Mouse (Mus musculus) left cerebral cortex, adult 8-10 months (tissue): ENCODE results near the gene Wscd2. TPM values are rescaled to one million over a fixed set of nuclear protein-coding genes. Genes with fewer than 3 reads are reported as not detected.
A peak's percentile ranks its signal among the peaks of the same experiment; 100 is the strongest.

ENCODE experiments used
- DNase-seq, 2 experiments: peaks; one replicate each; pipeline ENCODE4 v3.0.0; 2022; ENCODE audit warnings: low spot score in 2 of 2
- total RNA-seq, 4 experiments: library from RNA; stranded (reverse); gene quantifications; 2 replicates each; pipeline ENCODE4 v1.2.4; 2022

The Wscd2 gene
- 10 to 100 TPM; 53.3 to 55.9 (median 53.6) TPM for total RNA-seq

DNA sequence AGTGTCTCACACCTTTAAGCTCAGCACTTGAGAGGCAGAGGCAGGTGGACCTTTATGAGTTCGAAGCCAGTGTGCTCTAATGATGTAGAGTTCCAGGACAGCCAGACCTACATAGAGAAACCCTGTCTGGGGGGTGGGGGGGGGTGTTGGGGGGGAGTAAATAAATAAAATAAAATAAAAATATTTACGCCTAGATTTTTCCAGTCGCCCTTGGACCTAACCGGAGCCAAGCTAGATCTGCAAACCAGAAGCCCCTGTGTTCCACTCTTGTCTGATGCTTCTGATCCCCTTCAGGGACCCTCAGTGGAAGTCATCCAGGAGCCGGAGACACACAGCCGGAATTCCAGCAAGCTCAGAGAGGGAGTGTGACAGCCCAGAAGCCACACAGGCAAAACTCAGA is at the start of gene Wscd2:
Gene Wscd2, plus strand, starts transcription at position 301 of the 400 bp plus-strand sequence.
- no peak for DNase-seq

DNA sequence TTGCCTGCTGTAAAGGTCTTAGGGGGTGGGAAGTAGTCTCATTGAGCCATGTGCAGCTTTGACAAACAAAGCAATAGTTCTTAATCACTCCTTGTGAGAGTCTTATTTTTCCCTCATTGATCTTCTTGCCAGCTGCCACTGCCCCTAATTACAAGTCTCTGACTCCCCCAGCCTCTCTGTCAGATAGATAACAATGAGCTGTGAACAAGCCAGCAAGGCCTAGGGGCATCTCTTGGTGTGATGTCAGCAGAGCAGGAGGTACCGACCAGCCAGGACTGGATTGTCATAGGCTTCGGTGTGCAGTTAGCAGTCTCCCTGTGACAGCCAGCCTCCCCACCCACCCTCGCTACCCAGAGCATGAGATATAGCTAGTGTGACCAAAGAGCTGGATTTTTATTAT is 48.0 kb upstream of the Wscd2 start:
- no peak for DNase-seq

DNA sequence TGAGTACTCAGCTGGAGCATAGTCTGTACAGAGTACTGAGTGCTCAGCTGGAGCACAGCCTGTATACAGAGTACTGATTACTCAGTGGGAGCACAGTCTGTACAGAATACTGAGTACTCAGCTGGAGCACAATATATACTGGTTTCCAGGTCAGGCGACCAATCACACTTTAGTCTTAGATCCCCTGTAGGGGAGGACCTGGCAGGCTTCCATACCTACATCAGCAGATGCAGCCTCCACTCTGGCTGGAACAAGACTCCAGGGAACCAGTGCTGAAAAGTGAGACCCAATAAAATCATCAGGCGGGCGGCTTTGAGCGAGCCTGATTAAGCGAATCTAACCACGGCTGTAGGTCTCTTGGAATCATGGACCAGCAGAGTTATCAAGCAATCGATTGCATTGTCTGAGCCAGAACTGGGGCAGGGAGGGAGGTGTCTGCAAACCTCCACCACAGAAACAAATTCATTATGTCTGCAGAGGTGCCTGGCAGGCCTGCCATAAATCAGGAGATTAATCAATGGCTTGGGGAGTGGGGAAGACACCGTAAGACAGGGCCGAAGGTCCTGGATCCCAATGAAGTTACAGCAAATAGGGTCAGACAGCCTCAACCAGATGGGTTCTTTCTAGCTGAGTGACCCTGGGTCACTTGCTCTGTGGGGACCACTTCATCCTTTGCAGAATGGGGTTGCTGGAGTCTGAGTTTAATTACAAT is 42.0 kb upstream of the Wscd2 start:
- no peak for DNase-seq

DNA sequence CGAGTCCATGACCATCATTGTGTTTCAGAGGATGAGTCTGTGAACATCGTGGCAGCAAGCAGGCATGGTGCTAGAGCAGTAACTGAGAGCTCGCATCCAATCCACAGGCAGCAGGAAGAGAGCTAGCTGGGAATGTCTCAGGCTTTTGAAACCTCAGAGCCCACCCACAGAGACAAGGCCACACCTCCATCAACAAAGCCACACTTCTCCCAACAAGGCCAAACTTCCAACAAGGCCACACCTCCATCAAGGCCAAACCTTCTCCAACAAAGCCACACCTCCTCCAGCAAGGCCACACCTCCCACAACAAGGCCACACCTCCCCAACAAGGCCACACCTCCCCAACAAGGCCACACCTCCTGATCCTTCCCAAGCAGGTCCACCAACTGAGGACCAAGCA is 40.8 kb upstream of the Wscd2 start:
- no peak for DNase-seq

DNA sequence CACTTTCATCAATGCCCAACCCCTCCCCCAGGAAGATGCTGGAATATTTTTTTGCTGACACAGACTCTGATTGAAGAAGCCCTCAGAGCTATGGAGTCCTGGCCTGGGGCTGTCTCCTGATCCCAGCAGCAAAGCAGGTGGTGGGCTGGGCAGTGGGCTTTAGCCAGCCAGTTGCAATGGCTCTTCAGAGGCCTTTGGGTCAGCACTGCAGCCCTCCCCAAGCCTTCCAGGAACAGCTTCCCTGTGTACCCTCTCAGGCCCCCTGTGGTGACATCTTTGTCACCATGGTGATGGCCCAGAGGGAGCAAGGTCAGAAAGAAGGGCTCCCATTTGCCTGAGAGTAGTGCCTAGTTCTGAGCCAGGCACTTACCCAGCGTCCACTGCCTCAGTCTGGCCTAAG is 37.4 kb upstream of the Wscd2 start:
- DNase-seq, result no peak

DNA sequence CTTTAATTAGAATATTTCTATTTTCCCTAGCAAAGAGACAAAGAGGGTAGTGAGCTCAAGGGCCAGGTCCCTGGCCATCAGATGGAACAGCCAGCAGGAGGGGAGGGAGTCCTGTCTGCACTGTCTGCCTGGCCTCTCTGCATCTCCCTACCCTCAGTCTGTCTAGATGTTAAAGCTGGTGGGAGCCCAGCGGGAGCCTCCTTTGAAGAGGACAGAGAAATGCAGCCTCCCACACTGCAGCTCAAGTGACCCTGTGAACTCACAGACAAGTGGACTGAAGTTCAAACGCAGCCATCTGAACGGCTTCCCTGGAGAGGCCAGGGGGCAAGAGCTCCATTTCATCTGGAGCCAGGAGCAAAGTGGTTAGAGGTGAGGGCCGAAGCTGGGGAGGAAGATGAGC is 36.8 kb upstream of the Wscd2 start:
- DNase-seq, result no peak

DNA sequence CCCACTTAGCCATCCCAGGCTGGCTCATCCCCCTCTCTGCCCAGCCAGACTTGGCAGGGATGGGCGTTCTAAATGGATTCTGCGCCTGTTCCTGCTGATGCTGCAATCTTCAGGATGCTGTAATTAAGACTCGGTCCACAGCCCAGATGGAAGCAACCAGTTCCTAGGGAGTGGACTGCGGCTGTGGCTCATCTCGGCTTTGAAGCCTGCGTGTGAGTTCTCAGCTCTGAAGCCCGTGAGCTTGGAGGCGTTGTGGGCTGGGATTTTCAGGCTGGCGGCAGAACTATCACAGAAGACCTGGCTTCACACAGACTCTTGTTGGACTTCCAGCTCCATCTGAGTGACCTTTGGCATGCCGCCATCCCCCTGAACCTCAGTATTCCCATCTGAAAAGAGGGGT is 34.1 kb upstream of the Wscd2 start:
- peak in 1 of 2 experiments; percentile 33 for DNase-seq

DNA sequence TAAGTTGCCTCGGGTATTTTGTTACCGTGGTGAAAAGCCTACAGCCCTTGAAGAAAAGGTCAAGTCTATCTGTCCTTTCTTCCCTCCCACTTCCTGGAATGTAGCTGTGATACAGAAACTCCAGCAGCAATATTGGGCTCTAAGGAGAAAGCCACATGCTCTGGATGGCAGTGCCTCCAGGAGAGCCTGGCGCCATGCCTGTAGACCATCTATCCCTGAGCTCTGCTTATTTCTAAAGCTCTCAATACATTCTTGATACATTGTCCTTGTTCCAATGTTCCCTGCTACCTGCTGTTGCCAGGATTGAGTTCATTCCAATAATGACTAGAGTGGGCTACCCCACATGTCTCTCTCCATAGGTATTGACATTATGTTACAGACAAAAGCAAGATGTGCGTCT is 33.4 kb upstream of the Wscd2 start:
- DNase-seq, result no peak

DNA sequence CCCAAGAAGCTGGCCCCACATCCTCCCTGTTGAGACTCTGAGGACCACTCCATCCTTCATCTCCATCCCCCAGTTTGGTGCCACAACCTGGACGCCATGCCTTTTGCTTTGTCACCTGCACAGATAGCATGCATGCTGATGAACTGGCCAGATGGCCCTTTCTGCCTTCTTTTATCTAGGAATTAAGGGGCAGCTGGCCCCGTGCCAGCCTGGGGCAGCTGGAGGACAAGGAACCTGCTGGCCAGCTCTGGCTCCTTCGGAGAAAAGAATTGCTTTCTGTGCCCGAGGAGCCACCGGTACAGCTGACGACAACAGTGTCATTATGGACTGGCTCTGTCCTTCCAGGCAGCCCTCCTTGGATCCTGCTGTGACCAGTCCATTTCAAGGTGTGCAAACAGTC is 32.9 kb upstream of the Wscd2 start:
- DNase-seq, result no peak

DNA sequence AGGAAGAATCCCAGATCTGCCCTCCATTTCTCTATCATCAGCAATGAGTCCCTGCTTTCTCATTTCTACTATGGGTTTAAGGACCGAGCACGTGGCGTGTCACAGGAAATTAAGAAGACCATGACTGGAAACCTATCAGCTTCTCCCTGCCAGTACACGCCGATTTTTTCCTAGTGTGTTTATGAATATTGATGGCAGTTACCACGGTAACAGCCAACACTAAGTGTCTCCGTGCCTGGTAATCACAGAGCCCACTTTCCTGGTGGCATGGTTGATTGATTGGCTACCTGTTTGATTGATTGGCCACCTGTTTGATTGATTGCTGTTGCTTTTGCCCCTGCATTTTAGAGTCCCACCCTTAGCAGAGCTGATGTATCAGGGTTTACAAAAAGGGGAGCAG is 30.2 kb upstream of the Wscd2 start:
- DNase-seq, result no peak

DNA sequence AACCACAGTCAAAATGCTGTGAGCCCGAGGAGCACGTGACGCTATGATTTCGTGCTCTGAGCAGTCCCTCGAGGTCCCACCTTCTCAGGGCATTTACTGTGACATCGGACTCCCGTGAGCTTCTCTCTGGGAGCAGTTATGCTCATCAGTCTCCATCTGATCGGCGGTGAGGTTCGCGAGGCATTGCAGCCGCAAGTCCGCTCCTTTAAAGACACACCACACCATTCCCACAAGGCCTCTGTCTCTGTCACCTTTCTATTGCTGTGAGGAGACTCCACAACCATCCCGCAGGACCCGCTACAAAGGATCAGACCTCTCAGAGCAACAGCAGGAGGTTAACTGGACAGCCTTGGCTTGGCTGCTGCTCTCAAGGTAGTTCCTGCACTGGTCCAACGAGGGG is 28.6 kb upstream of the Wscd2 start:
- DNase-seq, result no peak

DNA sequence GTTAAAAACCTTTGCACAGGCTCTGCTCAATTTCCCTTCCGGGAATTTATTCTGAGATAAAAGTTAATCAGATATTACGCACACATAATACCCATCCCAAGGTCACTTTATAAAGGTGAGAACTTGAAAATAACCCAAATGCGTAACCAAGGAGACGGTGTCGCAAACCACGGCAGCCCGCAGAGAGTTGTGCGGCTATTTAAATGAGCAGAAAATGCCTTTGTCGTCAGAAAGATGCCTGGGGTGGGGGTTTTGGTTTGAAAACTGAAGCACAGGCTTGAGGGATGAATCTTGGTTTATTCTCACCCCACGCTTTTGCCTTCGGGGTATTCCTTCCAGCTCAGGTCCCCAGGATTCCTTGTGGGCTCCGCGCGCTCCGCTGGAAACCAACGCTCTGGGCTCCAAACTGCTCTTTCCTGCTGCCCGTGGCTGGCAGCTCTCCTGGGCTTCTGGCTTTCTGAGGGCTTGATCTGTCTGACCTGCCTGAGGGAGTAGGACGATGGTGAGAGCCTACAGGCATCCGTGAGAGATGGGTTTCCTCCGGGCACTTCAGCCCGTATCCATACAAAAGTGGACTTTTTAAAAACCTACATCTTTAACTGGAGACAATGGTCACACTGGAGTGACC is 28.0 kb upstream of the Wscd2 start:
- no peak for DNase-seq

DNA sequence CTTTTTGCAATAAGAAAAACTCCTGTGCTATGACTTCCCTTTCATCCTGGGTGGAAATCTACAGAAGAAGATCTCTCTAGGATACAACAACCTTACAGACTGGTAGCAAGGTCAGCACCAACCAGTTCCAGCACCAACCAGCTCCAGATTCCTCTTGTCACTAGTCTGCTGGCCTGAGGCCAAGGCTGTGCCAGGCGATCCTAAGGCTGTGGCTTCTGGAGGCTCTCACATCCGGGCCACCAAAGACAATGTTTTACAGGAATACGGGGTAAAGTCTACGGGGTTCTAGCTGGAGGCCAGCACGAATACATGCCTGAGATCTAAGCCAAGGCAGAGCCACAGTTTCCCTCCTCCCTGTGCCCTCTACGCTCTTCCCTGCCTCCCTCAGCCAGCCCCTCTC is 25.4 kb upstream of the Wscd2 start:
- no peak for DNase-seq

DNA sequence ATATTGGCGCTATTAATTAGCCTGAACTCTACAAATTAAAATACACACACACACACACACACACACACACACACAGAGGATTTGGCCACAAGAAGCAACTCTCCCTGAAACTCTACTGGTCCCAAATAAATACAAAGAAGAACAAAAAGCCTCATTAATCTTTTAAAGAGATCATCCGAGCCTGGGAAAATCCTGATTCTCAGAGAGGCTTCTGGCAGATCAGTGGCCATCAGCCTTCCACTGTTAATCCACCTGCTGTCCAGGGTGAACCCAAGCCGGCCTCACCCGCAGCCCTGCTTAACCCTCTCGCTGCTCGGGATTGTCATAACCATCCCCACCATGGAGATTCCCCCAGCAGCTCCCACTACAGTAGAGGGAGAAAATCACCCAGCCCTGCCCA is 23.6 kb upstream of the Wscd2 start:
- no peak for DNase-seq

DNA sequence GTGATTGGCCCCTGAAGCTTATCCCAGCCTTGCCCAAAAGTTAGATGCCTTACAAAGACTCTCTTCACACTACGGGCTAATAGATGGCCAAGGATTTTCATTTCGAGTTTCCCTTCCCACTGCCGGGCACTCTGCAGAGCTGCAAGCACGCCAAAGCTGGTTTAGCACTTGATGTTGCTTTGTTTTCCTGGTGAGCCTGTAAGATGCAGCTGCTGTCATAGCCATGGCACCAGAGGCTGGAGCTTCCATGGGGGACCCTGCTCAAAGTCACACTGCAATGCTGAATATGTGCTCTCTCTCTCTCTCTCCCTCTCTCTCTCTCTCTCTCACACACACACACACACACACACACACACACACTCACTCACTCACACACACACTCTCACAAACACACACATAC is 23.1 kb upstream of the Wscd2 start:
- DNase-seq, result no peak

DNA sequence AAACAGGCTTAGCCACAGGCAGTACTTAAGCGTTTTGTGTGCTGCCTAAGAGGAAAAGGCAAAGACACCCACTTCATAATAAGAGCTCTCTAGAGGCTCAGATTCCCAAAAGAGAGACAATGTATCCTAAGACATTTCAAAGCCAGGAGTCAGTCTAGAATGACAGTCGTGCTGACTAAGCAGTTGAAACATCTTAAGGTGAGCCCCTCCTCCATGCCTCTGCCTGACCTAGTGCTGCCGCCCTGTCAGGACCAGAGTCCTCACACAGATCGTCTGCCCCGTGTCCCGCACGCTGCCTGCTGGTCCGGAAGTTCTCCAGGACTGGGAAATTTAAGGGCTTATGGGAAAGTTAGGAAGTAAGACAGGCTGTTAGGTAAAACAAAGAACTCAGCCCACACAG is 22.4 kb upstream of the Wscd2 start:
- DNase-seq, result no peak

DNA sequence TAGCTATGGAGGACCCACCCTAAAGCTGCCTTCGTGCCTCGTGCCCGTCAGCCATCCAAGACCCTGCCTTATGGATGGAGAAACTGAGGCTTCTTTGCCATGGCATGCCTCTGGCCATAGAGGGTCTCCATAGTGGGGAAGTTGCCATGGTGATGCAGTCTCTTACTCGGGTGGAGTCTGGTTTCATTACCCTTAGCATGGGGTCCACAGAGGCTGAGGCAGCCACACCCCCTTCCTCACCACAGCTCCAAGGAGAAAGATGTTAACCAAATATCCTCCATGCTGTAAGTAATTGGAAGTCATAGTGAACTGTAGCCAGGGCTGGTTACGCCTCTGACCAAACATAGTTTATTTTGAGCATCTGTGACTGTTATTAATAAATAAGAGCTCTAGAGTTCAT is 21.5 kb upstream of the Wscd2 start:
- DNase-seq, result no peak

DNA sequence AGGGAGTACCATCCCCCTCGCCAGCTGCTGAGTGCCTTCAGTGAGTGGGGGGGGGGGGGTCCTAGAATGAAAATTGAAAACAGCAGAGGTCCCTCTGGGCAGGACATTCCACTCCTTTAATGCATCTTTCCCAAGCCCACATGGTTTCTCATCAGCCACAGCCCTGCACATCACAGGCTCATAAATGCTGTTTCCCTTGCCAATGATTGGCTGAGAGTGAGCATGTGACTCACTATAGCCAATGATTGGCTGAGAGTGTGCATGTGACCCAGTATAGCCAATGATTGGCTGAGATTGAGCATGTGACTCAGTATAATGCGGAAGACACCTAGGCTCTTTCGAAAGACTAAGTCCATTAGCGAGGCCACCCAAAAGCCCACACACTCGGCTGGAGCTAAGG is 20.9 kb upstream of the Wscd2 start:
- DNase-seq, result no peak

DNA sequence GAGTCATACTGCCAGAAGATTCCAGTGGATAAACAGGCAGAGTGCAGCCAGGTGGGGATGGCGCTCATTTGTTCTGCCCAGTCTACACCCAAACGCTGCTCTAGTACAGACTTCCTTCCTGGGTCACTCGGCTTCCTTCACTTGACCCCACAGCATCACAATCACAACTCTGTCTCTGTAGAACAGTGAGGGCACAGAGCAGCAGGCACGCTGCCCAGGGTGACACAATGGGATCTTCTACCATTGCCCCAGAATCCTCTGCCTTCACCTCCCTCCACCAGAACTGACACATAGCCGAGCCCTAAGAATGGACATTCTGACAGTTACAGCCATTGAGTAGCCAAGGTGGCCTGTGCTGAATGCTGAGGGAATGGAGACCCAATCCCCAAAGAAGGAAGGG is 20.3 kb upstream of the Wscd2 start:
- DNase-seq, result no peak

DNA sequence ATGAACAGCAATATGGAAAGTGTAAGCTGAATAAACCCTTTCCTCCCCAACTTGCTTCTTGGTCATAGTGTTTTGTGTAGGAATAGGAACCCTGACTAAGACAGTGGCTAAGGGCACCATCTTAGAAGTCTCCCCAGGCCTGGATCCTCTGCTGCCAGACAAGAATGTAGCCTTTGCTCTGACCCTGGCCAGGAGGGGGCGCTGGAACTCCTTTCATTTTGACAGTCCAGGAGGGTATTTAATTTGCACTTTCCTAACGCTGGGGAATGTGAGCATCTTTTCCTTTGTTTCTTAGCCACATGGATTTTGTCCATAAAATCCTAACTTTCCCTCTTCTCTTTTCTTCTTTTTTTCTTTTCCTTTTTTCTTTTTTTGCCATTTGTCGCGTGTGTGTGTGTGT is 18.7 kb upstream of the Wscd2 start:
- DNase-seq, result peak in 1 of 2 experiments; percentile 63

DNA sequence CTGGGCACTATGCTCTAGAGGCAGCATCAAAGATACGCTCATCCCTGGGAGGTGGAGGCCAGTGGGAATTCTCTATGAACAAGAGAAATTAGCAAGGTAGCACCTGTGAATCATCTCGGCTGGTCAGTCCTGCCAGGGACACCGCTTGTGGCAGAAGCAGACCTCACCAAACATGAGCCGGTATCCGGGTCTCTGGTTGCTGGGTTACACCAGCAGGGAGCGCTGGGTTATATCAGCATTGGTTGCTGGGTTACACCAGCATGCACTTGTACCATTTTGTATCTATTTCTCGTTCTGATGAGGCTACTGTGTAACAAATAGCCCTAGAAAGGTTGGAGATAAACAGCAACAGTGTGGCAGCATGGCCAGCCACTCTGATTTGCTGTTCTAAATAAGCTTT is 17.8 kb upstream of the Wscd2 start:
- no peak for DNase-seq

DNA sequence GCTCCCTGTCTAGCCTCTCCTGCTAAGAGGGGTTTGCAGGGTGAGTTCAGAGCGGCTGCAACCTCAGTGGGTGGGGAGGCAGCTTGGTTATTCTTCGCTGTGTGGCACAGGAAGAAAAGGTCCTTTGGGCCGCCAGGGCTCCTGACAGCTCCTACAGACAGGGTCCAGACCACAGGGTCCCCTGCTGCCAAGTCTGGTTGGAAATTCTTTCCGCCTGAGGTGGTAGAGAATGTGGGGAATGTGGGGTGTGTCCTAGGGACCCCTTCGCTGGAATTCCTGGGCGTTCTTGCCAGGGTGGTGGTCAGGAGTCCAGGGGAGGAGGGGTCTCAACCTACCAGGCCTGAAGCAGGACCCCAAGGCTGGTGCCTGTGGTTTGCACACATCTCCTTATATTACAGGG is 13.3 kb upstream of the Wscd2 start:
- no peak for DNase-seq

DNA sequence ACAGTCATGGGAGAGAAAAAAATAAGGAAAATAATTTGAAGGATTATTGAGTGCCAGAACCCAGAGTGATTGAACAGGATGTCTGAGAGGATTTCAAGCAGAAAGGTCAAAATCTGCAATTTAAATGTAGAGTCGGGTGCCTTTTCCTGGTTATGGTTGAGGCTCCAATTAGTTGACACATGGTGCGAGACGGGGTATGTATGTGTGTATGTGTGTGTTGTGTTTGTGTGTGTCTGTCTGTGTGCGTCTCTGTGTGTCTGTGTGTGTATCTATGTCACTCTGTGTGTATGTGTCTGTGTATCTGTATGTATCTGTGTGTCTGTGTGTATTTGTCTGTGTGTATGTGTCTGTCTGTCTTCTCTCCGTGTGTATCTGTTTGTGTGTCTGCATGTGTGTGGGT is 11.1 kb upstream of the Wscd2 start:
- DNase-seq, result no peak

DNA sequence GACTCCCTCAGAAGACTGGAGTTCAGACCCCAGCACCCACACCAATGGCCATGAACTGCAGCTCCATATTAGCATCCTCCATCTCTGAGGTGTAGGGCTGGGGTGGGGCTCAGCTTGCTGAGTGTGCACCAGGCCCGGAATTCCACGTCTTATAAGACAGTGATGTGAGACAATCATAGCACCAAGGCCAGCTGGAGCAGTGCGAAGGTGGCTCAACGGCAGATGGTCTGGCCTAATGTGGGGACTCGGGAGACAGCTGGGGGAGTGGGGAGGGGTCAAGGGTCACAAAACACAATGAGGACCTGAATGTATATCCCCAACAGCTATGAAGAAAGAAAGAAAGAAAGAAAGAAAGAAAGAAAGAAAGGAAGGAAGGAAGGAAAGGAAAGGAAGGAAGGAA is 9.7 kb upstream of the Wscd2 start:
- DNase-seq, result no peak
